Mouse (Mus musculus): Measurements from ENCODE around the gene Tubd1. TPM values are rescaled to one million over a fixed set of nuclear protein-coding genes. Genes with fewer than 3 reads are reported as not detected.
A peak's percentile ranks its signal among the peaks of the same experiment; 100 is the strongest.
"Not testable (repeated sequence)": the region's sequence is repeated elsewhere in the genome, so short reads cannot be mapped to it uniquely, and the experiment has no call there.

Tubd1 gene
- polyA plus RNA-seq, 1 experiment from 2014 or later = 8.4 TPM

DNA sequence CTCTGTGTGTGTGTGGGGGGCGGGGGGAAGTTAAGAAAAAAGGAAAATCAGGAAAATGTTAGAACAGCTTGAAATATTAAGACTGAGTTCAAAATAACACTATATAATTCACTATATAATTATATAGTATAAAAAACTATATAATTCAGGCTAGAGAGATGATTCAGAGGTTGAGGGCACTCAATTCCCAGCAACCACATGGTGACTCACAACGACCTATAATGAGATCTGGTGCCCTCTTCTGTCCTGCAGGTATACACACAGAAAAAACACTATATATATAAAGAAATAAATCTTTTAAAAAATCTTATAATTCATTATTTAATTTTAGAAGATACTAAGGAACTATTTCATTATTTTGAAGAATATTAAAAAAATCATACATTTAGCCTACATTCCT lies 36.8 kb upstream of the Tubd1 start:
- ATAC-seq (replicated peaks; ENCODE audit: low FRiP score, low read depth) (no peak), DNase-seq (ENCODE audit: low spot score) (no peak)
- no peaks in the 10 kb centered on the region for H3K4me1 ChIP-seq (replicated peaks; ENCODE audit: insufficient read depth, low read length)
- H3K27me3 ChIP-seq (ENCODE audit: insufficient read depth, low read length) = no peaks in the 10 kb centered on the region
- H3K36me3 ChIP-seq (ENCODE audit: insufficient read depth, low read length) = peaks cover 50% of the 10 kb centered on the region
- H3K4me2 ChIP-seq (ENCODE audit: low read length) = no peak overlapping the region
- no peak overlapping the region for H3K9ac ChIP-seq (ENCODE audit: low read depth, low read length)
- H3K27ac ChIP-seq = no peak overlapping the region
- no peak overlapping the region for H3K4me3 ChIP-seq (replicated peaks; ENCODE audit: low read depth, low read length)
- no peaks in the 10 kb centered on the region for H3K9me3 ChIP-seq (replicated peaks; ENCODE audit: low read length)
- 94% methylated on average over 2 of the region's 2 CpGs for WGBS
- no peak for TF ChIP-seq CTCF (IDR thresholded peaks at IDR 0.05; ENCODE audit: low read depth)

DNA sequence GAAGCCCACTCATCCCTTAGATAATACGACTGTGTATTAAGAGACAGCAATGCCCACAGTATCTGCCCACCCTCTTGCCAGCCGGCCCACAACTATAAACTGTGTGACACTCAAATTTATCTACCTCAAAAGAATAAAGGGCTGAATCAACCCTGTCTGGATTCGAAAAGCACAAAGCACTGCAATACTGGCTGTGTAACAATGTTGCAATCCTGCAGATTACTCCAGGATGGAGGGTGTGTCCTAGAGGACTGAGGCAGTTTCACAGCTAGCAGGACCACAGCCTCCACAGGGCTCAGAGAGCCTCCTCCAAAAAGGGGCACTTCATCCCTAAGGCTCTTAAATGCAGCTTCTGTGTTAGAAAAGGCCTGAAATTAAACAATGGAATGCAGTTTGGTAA lies 28.2 kb upstream of the Tubd1 start:
- WGBS = 82% methylated on average over 3 of the region's 3 CpGs
- Histone ChIP-seq H3K9me3 (replicated peaks; ENCODE audit: low read length) (no peaks in the 10 kb centered on the region), H3K9ac (ENCODE audit: low read depth, low read length) (no peak overlapping the region), H3K4me2 (ENCODE audit: low read length) (no peak overlapping the region), H3K36me3 (ENCODE audit: insufficient read depth, low read length) (peaks cover 45% of the 10 kb centered on the region), H3K27me3 (ENCODE audit: insufficient read depth, low read length) (no peaks in the 10 kb centered on the region), H3K4me3 (replicated peaks; ENCODE audit: low read depth, low read length) (no peak overlapping the region), H3K27ac (no peak overlapping the region), H3K4me1 (replicated peaks; ENCODE audit: insufficient read depth, low read length) (no peaks in the 10 kb centered on the region)
- ATAC-seq (replicated peaks; ENCODE audit: low FRiP score, low read depth) = no peak
- TF ChIP-seq CTCF (IDR thresholded peaks at IDR 0.05; ENCODE audit: low read depth) = no peak
- no peak for DNase-seq (ENCODE audit: low spot score)

- Histone ChIP-seq H3K4me3 (replicated peaks; ENCODE audit: low read depth, low read length) (no peak overlapping the region), H3K27me3 (ENCODE audit: insufficient read depth, low read length) (no peaks in the 10 kb centered on the region), H3K9ac (ENCODE audit: low read depth, low read length) (no peak overlapping the region), H3K36me3 (ENCODE audit: insufficient read depth, low read length) (peaks cover 41% of the 10 kb centered on the region), H3K4me2 (ENCODE audit: low read length) (no peak overlapping the region), H3K27ac (no peak overlapping the region), H3K9me3 (replicated peaks; ENCODE audit: low read length) (no peaks in the 10 kb centered on the region), H3K4me1 (replicated peaks; ENCODE audit: insufficient read depth, low read length) (no peaks in the 10 kb centered on the region)
- ATAC-seq (replicated peaks; ENCODE audit: low FRiP score, low read depth) = no peak
- TF ChIP-seq CTCF (IDR thresholded peaks at IDR 0.05; ENCODE audit: low read depth) = no peak
- 58% methylated on average over 3 of the region's 3 CpGs for WGBS
- DNase-seq (ENCODE audit: low spot score) = no peak
Measured at GRCm38 (mm10) chr11:86517229-86517628, 27.6 kb upstream of the Tubd1 start.

DNA sequence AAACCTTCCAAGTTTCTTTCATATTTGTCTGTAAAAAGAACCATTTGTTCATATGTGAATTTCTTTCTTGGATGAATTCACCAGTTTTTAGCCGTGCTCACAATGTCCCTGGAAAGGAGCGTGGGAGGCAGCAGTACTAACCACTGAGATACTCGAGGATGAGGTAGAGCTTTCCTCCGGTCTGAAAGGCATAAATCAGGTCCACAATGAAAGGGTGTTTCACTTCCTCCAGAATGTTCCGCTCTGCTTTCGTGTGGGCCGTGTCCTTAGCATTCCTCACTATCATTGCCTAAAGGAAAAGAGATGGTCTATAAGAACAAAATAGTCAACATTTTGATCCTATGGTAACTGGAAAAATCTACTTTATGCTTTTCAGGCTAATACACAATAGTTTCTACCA lies 25.0 kb upstream of the Tubd1 start:
- peaks cover 48% of the 10 kb centered on the region for H3K36me3 ChIP-seq (ENCODE audit: insufficient read depth, low read length)
- no peak for TF ChIP-seq CTCF (IDR thresholded peaks at IDR 0.05; ENCODE audit: low read depth)
- ATAC-seq (replicated peaks; ENCODE audit: low FRiP score, low read depth) (no peak), DNase-seq (ENCODE audit: low spot score) (no peak)
- no peaks in the 10 kb centered on the region for H3K4me1 ChIP-seq (replicated peaks; ENCODE audit: insufficient read depth, low read length)
- no peak overlapping the region for H3K4me3 ChIP-seq (replicated peaks; ENCODE audit: low read depth, low read length)
- no peaks in the 10 kb centered on the region for H3K27me3 ChIP-seq (ENCODE audit: insufficient read depth, low read length)
- no peak overlapping the region for H3K27ac ChIP-seq
- no peaks in the 10 kb centered on the region for H3K9me3 ChIP-seq (replicated peaks; ENCODE audit: low read length)
- 64% methylated on average over 7 of the region's 7 CpGs for WGBS
- no peak overlapping the region for H3K9ac ChIP-seq (ENCODE audit: low read depth, low read length)
- no peak overlapping the region for H3K4me2 ChIP-seq (ENCODE audit: low read length)

DNA sequence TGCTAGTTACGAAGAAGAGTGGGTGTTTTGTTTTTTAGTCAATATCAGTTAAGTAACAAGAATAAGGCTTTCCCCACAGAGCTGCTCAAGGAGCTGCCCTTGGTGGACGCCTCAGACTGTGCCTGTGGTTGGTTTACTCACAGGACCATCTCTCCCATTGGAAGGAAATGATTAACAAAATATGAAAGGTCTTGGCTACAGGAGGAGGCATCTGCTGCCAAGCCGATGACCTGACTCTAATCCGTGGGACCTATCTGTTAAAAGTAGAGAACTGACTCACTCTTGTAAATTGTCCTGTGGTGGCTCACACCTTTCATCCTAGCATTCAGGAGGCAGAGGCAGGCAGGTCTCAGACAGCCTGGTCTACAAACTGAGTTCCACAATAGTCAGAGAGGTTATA lies 17.3 kb upstream of the Tubd1 start:
- no peaks in the 10 kb centered on the region for H3K4me1 ChIP-seq (replicated peaks; ENCODE audit: insufficient read depth, low read length)
- peaks cover 46% of the 10 kb centered on the region for H3K36me3 ChIP-seq (ENCODE audit: insufficient read depth, low read length)
- no peak overlapping the region for H3K9ac ChIP-seq (ENCODE audit: low read depth, low read length)
- no peak overlapping the region for H3K4me3 ChIP-seq (replicated peaks; ENCODE audit: low read depth, low read length)
- H3K27me3 ChIP-seq (ENCODE audit: insufficient read depth, low read length) = no peaks in the 10 kb centered on the region
- no peak overlapping the region for H3K27ac ChIP-seq
- no peak overlapping the region for H3K4me2 ChIP-seq (ENCODE audit: low read length)
- TF ChIP-seq CTCF (IDR thresholded peaks at IDR 0.05; ENCODE audit: low read depth) = no peak
- no peak for DNase-seq (ENCODE audit: low spot score)
- ATAC-seq (replicated peaks; ENCODE audit: low FRiP score, low read depth) = no peak
- WGBS = 89% methylated on average over 4 of the region's 4 CpGs
- H3K9me3 ChIP-seq (replicated peaks; ENCODE audit: low read length) = no peaks in the 10 kb centered on the region

DNA sequence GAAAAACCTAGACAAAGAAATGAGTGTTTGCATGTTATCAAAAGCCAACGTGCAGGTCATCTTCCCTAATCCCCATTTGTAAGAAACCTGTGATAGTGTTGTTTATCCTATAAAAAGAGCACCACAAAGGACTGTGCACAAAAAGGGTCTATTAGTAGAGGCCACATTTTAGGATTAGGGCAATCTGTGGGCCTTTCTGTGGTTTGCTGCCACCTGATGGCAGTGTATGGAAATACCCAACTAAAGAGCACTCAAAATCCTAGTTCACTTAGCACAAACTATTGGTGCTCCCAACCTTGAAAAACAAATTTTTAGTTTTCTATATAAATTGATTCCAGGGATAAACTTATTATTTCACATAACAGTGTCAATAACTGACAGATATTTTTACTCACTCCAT lies 12.0 kb upstream of the Tubd1 start:
- Histone ChIP-seq H3K9me3 (replicated peaks; ENCODE audit: low read length) (no peaks in the 10 kb centered on the region), H3K9ac (ENCODE audit: low read depth, low read length) (no peak overlapping the region), H3K27me3 (ENCODE audit: insufficient read depth, low read length) (no peaks in the 10 kb centered on the region), H3K4me3 (replicated peaks; ENCODE audit: low read depth, low read length) (no peak overlapping the region), H3K4me1 (replicated peaks; ENCODE audit: insufficient read depth, low read length) (no peaks in the 10 kb centered on the region), H3K4me2 (ENCODE audit: low read length) (no peak overlapping the region), H3K36me3 (ENCODE audit: insufficient read depth, low read length) (peaks cover 32% of the 10 kb centered on the region), H3K27ac (no peak overlapping the region)
- 86% methylated on average over 1 of the region's 1 CpGs for WGBS
- DNase-seq (ENCODE audit: low spot score) (peak; percentile 21), ATAC-seq (replicated peaks; ENCODE audit: low FRiP score, low read depth) (no peak)
- TF ChIP-seq CTCF (IDR thresholded peaks at IDR 0.05; ENCODE audit: low read depth) = peak; percentile 69

DNA sequence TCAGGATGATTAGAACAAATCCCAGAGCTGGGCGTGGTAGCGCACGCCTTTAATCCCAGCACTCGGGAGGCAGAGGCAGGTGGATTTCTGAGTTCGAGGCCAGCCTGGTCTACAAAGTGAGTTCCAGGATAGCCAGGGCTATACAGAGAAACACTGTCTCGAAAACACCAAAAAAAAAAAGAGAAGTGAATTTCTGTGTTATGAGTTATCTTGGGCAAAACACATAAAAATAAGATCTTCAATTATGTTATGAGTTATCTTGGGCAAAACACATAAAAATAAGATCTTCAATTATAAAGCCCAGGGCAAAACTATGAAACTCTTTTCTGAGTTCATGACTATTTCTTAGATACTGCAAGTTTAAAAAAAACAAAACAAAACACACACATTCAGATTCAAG lies 11.5 kb upstream of the Tubd1 start:
- not testable (repeated sequence) for DNase-seq (ENCODE audit: low spot score); H3K27ac ChIP-seq; H3K9me3 ChIP-seq (replicated peaks; ENCODE audit: low read length); H3K4me1 ChIP-seq (replicated peaks; ENCODE audit: insufficient read depth, low read length); H3K27me3 ChIP-seq (ENCODE audit: insufficient read depth, low read length); H3K4me3 ChIP-seq (replicated peaks; ENCODE audit: low read depth, low read length); H3K4me2 ChIP-seq (ENCODE audit: low read length); ATAC-seq (replicated peaks; ENCODE audit: low FRiP score, low read depth); H3K9ac ChIP-seq (ENCODE audit: low read depth, low read length)
- H3K36me3 ChIP-seq (ENCODE audit: insufficient read depth, low read length) = peaks cover 32% of the 10 kb centered on the region
- 94% methylated on average over 6 of the region's 6 CpGs for WGBS
